Mouse (Mus musculus) liver, embryonic 12.5 days (tissue): ENCODE results near the gene Olfr508. TPM values are rescaled to one million over a fixed set of nuclear protein-coding genes. Genes with fewer than 3 reads are reported as not detected.
"Not testable (repeated sequence)": the region's sequence is repeated elsewhere in the genome, so short reads cannot be mapped to it uniquely, and the experiment has no call there.

ENCODE experiments used
- ATAC-seq: fragments of 200-750 bp; cut with Nextera tagmentation; 2 replicates; pipeline ENCODE4 v1.8.0; 2017; ENCODE audit warnings: moderate number of reproducible peaks, mild to moderate bottlenecking, moderate library complexity
- H3K27ac ChIP-seq: fragments of 300-500 bp; sonication (generic); 2 replicates; pipeline ENCODE4 v1.5.1; 2016; ENCODE audit warnings: mild to moderate bottlenecking
- H3K27me3 ChIP-seq: fragments of 300-500 bp; sonication (generic); replicated peaks from 2 replicates; pipeline ENCODE4 v1.6.1; 2016; ENCODE audit warnings: mild to moderate bottlenecking, moderate library complexity
- H3K36me3 ChIP-seq: fragments of 300-500 bp; sonication (generic); 2 replicates; pipeline ENCODE4 v1.6.1; 2016; ENCODE audit warnings: mild to moderate bottlenecking, moderate library complexity
- H3K4me1 ChIP-seq: fragments of 300-500 bp; sonication (generic); 2 replicates; pipeline ENCODE4 v1.6.1; 2016
- H3K4me2 ChIP-seq: fragments of 300-500 bp; sonication (generic); 2 replicates; pipeline ENCODE4 v1.6.1; 2016; ENCODE audit warnings: mild to moderate bottlenecking, moderate library complexity
- H3K4me3 ChIP-seq: fragments of 300-500 bp; sonication (generic); 2 replicates; pipeline ENCODE4 v1.5.1; 2016; ENCODE audit warnings: mild to moderate bottlenecking, moderate library complexity
- H3K9ac ChIP-seq: fragments of 300-500 bp; sonication (generic); 2 replicates; pipeline ENCODE4 v1.6.1; 2016; ENCODE audit warnings: mild to moderate bottlenecking, moderate library complexity
- H3K9me3 ChIP-seq: fragments of 300-500 bp; sonication (generic); replicated peaks from 2 replicates; pipeline ENCODE4 v1.6.1; 2016; ENCODE audit warnings: mild to moderate bottlenecking, moderate library complexity
- WGBS: fragments of 180-500 bp; shearing (Covaris S2); methylation state at CpG from one replicate; pipeline ENCODE4 v1.1.7; 2016; ENCODE audit not compliant: insufficient replicate concordance; 5-methylcytosine and 5-hydroxymethylcytosine counted together
- polyA plus RNA-seq: library from polyadenylated mRNA; unstranded; fragments of >200 nt; fragmentation: Nextera tagmentation; extraction: Ambion mirVana; gene quantifications from 2 replicates; pipeline ENCODE4 v1.2.1, GENCODE M21; 2016

The Olfr508 gene
- polyA plus RNA-seq: not detected in 2 replicates

DNA sequence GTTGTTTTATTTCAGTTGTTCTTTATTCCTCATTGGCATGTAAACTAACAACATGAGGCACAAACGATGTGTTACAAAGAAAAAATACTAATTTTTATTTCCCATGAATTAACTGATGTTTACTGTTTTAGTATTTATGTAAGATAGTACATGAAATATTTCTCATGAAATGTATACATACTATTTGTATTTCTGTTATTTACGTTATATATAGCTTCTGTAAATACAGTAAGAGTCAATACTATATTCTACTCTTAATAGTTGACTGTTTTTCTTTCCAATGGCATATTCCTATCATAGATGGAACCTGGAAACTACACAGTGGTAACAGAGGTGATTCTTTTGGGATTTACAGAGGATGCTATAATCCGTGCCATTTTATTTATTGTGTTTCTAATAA is at the start of gene Olfr508:
Gene Olfr508, plus strand, starts transcription at position 301 of the 400 bp plus-strand sequence.
- H3K4me1 ChIP-seq: no peaks in the 10 kb centered on the region
- H3K27ac ChIP-seq: no peak within 1 kb of the TSS
- no peak within 1 kb of the TSS for H3K9ac ChIP-seq
- H3K9me3 ChIP-seq: no peaks in the 10 kb centered on the region
- WGBS: 60% methylated on average over 3 of the region's 3 CpGs
- no peak for ATAC-seq
- H3K4me2 ChIP-seq: no peak within 1 kb of the TSS
- H3K36me3 ChIP-seq: no peaks in the 10 kb centered on the region
- no peak within 1 kb of the TSS for H3K4me3 ChIP-seq
- H3K27me3 ChIP-seq: no peaks in the 10 kb centered on the region

DNA sequence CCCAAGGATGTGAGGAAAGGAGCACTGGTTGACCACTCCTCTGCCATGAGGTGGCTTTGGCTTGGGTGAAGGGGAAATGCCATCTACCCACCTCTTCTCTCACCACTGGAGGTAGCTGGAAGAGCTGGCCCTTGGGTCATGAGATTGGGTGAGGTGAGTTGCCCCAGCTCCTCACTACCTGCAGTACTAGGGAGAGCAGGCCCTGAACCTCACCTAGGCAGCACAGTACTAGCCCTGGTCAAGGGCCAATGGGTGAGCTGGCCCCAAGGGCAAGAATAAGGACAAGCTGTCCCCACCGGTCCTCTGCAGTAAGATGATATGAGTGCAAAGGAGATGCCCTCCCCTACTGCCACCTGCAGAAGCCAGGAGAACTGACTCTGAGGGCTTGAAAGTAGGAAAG is 40.0 kb upstream of the Olfr508 start:
- no peak overlapping the region for H3K4me2 ChIP-seq
- no peak overlapping the region for H3K4me3 ChIP-seq
- H3K4me1 ChIP-seq: no peaks in the 10 kb centered on the region
- ATAC-seq: no peak
- 76% methylated on average over 1 of the region's 1 CpGs for WGBS
- H3K36me3 ChIP-seq: no peaks in the 10 kb centered on the region
- 0 out of 2 replicates have a peak, but pooled peaks cover 4% of the 10 kb centered on the region for H3K9me3 ChIP-seq
- H3K27me3 ChIP-seq: no peaks in the 10 kb centered on the region
- H3K9ac ChIP-seq: no peak overlapping the region
- H3K27ac ChIP-seq: no peak overlapping the region

DNA sequence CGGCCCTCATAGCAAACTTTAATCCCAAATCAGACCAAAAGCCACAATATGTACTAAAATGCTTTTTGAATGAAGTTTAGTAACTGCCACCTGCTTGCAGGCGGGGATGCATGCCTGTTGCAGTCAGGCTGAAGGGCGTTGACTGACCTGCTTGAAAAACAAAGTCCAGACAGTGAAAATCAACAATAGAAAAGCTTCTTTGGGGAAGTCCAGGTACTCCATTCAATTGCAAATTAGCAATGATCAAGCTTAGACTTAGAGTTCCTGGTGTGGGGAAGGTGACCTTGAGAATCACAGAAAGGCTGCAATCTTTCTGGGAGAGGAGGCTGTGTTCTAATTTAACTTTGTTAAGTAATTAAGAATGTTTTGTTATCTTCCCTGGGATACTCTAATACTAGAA is 27.9 kb upstream of the Olfr508 start:
- H3K27ac ChIP-seq, ATAC-seq, H3K4me2 ChIP-seq, H3K27me3 ChIP-seq, H3K9ac ChIP-seq, H3K4me3 ChIP-seq, H3K36me3 ChIP-seq, H3K4me1 ChIP-seq: not testable (repeated sequence)
- peaks cover 11% of the 10 kb centered on the region; the same call in 1 of the 2 replicates for H3K9me3 ChIP-seq
- WGBS: 61% methylated on average over 3 of the region's 3 CpGs

DNA sequence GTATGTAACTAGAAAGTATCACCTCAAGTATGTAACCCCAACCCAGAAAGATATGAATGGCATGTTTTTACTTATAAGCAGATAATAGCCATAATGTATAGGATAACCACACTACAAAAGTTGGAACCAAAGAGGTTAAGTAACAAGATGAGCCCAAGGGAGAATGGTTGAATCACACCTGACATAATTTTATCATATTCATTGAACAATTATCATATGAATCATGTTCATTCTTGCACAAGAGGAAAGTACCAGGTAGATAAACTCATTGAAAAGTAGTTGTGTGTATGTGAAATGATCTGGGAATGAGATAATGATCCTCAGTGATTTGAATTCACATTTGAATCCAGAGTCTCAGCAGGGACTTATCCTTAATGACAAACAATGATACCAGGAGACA is 19.3 kb upstream of the Olfr508 start, which contains the start of gene Olfr506:
Gene Olfr506, plus strand, starts transcription at position 301 of the 400 bp plus-strand sequence.
- no peaks in the 10 kb centered on the region for H3K27me3 ChIP-seq
- H3K27ac ChIP-seq: no peak within 1 kb of the TSS
- H3K36me3 ChIP-seq: no peaks in the 10 kb centered on the region
- no peaks in the 10 kb centered on the region for H3K9me3 ChIP-seq
- no peak for ATAC-seq
- no peak within 1 kb of the TSS for H3K4me3 ChIP-seq
- no peak within 1 kb of the TSS for H3K4me2 ChIP-seq
- no peak within 1 kb of the TSS for H3K9ac ChIP-seq
- no peaks in the 10 kb centered on the region for H3K4me1 ChIP-seq

DNA sequence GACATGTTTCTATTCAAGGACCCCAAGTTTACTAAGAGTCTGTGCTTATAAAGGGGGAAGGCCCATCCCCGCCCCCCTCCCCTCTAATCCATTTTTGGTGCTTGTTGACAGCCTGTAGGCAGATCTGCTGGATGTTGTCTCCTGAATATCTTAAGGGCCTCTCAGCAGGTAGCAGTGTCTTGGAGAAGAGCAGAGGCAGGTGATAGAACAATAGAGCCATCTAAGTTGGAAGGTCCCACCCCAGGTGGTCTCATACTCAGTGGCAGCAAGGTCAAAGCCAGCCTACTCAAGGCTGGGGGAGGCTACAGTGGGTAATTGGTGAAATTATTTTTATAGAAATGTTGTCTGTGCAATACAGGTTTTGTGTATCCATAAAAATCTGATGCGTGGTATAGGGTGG is 15.7 kb upstream of the Olfr508 start:
- Histone ChIP-seq H3K4me3 (no peak overlapping the region), H3K27me3 (no peaks in the 10 kb centered on the region), H3K4me1 (no peaks in the 10 kb centered on the region), H3K9ac (no peak overlapping the region), H3K27ac (no peak overlapping the region), H3K9me3 (no peaks in the 10 kb centered on the region), H3K36me3 (no peaks in the 10 kb centered on the region), H3K4me2 (no peak overlapping the region)
- 59% methylated on average over 2 of the region's 2 CpGs for WGBS
- no peak for ATAC-seq

DNA sequence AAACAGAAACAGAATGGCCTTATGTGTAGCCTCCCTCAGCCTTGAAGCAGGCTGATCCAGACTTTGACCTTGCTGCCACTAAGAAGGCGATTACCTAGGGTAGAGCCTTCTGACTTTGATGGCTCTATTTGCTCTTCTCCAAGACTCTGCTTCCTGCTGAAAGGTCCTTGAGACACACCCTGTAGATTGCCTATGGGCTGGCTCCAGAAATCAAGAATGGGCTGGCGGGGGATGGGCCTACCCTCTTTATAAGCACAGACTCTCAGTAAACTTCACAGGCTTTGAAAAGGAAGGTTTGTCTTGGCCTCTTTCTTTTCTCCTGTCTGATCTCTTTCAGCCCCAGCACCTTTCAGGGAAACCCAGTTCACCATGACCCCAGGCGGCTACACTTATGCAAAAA is 13.0 kb upstream of the Olfr508 start:
- WGBS: 66% methylated on average over 3 of the region's 3 CpGs
- H3K9ac ChIP-seq, ATAC-seq, H3K36me3 ChIP-seq, H3K27ac ChIP-seq, H3K27me3 ChIP-seq, H3K4me1 ChIP-seq, H3K9me3 ChIP-seq, H3K4me3 ChIP-seq, H3K4me2 ChIP-seq: not testable (repeated sequence)

DNA sequence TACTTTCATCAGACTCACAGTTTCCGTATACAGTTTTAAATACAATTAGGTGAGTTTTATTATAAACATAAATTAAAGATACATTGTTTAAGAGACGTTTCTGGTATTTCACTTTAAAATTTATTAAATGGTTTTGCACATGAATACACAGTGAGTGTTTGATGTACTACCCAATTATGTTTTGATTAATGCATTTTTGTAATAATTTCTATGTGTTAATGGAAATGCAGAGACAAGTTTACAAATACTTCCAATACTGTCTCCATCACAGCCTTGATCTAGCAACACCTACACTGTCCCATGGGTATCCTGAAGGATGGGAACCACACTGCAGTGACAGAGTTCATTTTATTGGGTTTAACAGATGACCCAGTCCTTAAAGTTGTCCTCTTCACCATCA is 8.3 kb upstream of the Olfr508 start, which contains the start of gene Olfr507:
Gene Olfr507, plus strand, starts transcription at position 301 of the 400 bp plus-strand sequence.
- no peak within 1 kb of the TSS for H3K9ac ChIP-seq
- WGBS: 48% methylated on average over 2 of the region's 2 CpGs
- no peak within 1 kb of the TSS for H3K4me2 ChIP-seq
- no peak within 1 kb of the TSS for H3K4me3 ChIP-seq
- ATAC-seq: no peak
- H3K27ac ChIP-seq: no peak within 1 kb of the TSS
- H3K36me3 ChIP-seq: no peaks in the 10 kb centered on the region
- no peaks in the 10 kb centered on the region for H3K9me3 ChIP-seq
- H3K27me3 ChIP-seq: no peaks in the 10 kb centered on the region
- no peaks in the 10 kb centered on the region for H3K4me1 ChIP-seq

DNA sequence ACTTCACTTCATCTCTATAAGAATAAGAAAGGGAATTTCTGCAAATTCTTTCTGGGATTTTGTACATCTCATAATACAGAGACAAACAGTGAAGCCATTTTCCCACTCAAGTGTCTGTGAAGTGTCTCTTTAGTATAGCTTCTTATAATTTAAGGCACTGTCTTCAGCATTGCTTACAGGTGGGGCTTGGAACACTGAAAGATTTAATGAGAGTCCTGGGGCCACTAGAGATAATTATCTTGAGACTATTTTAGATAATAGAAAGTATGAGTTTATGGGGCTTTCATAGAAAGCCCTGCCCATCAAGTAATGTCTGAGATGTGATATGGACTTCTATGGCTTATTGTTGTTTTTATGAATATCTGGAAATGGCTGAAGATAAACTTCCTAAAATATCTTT is 22.0 kb downstream of the Olfr508 start, which contains the start of gene Olfr509:
Gene Olfr509, minus strand, starts transcription at position 101 of the 400 bp plus-strand sequence.
- Histone ChIP-seq H3K4me2 (no peak within 1 kb of the TSS), H3K9me3 (no peaks in the 10 kb centered on the region), H3K36me3 (no peaks in the 10 kb centered on the region), H3K4me3 (no peak within 1 kb of the TSS), H3K4me1 (no peaks in the 10 kb centered on the region), H3K27ac (no peak within 1 kb of the TSS), H3K9ac (no peak within 1 kb of the TSS), H3K27me3 (no peaks in the 10 kb centered on the region)
- no peak for ATAC-seq

DNA sequence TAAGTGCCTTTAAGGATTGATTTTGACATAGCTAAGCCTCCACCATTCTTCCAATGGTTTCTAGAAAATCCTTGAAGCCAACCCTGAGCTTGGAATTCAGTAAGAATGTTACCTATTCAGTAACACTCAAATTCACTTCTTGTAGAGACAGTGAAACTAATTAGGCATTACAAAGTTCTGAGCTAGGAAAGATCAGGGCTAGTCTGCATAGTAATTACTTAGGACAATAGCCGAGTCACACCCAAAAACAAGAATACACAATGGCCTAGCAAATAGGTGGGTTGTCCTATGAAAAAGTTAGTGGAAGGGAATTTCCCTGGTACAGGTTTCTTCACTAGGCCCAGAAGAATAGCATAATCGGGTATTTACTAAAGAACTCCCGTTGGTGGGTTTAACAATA is 32.6 kb downstream of the Olfr508 start:
- no peaks in the 10 kb centered on the region for H3K9me3 ChIP-seq
- H3K4me2 ChIP-seq: no peak overlapping the region
- no peak for ATAC-seq
- H3K36me3 ChIP-seq: no peaks in the 10 kb centered on the region
- 70% methylated on average over 3 of the region's 3 CpGs for WGBS
- H3K4me1 ChIP-seq: no peaks in the 10 kb centered on the region
- H3K4me3 ChIP-seq: no peak overlapping the region
- H3K27me3 ChIP-seq: no peaks in the 10 kb centered on the region
- no peak overlapping the region for H3K9ac ChIP-seq
- no peak overlapping the region for H3K27ac ChIP-seq

DNA sequence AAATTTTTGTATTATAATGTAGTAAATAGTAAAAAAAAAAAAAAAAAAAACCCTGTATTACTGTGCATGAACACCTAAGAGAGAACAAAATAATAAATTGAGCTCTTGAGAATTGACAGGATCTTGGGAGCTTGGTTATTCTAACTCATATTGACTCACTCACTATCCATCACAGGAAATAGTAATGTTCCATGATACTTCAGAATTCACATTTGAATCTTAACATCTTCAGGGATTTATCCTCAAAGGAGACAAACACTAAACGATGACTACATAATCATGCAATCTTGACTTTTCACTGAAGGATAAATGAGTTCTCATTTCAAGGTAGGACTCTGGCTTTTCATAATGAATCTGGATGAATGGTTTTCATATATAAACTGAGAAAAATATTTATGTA is 36.3 kb downstream of the Olfr508 start, which contains the start of gene Olfr510:
Gene Olfr510, plus strand, starts transcription at position 301 of the 400 bp plus-strand sequence.
- no peaks in the 10 kb centered on the region for H3K4me1 ChIP-seq
- no peaks in the 10 kb centered on the region for H3K27me3 ChIP-seq
- no peak within 1 kb of the TSS for H3K4me2 ChIP-seq
- no peak within 1 kb of the TSS for H3K9ac ChIP-seq
- no peaks in the 10 kb centered on the region for H3K9me3 ChIP-seq
- no peaks in the 10 kb centered on the region for H3K36me3 ChIP-seq
- 57% methylated on average over 1 of the region's 1 CpGs for WGBS
- no peak within 1 kb of the TSS for H3K27ac ChIP-seq
- no peak for ATAC-seq
- no peak within 1 kb of the TSS for H3K4me3 ChIP-seq

DNA sequence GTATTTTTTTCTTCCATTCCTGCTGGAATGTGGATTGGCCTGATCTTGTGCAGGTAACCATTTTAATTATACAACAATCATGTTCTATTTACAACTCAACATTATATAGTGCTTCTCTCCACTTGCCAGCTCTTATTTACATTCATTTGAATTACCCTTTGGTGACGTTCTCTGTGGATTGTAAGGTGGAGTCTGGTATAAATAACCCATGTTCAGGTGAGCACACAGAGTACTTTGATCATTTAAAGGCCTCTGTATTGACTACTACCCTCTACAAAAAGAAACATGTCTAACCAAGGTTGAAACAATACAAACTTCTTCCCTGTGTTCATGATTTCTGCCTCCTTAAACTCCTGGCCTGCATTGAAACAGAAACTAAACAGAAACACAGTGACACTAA is 41.3 kb downstream of the Olfr508 start:
- H3K27me3 ChIP-seq: no peaks in the 10 kb centered on the region
- 45% methylated on average over 1 of the region's 1 CpGs for WGBS
- no peaks in the 10 kb centered on the region for H3K36me3 ChIP-seq
- H3K4me1 ChIP-seq: no peaks in the 10 kb centered on the region
- ATAC-seq: no peak
- H3K4me2 ChIP-seq: no peak overlapping the region
- H3K27ac ChIP-seq: no peak overlapping the region
- H3K9ac ChIP-seq: no peak overlapping the region
- H3K4me3 ChIP-seq: no peak overlapping the region
- no peaks in the 10 kb centered on the region for H3K9me3 ChIP-seq

DNA sequence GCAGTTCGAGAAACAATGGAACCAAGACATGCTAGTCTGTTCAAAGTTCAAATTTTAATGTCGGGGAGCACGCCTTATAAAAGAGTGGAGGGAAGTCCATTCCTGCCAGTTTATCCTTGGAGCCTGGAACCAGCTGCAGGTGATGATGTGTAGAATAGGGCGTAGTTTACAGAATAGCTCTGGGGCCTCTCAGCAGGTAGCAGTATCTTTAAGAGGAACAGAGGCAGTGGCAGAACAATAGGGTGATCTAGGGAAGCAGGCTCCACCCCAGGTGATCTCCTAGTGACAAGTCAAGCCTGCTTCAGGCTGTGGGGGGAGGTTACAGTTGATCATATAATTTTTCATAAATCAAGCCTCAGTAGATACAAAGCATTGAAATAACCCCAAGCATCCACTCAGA is 49.1 kb downstream of the Olfr508 start:
- Histone ChIP-seq H3K9ac (no peak overlapping the region), H3K4me2 (no peak overlapping the region), H3K9me3 (no peaks in the 10 kb centered on the region), H3K27ac (no peak overlapping the region), H3K4me1 (no peaks in the 10 kb centered on the region), H3K4me3 (no peak overlapping the region), H3K36me3 (no peaks in the 10 kb centered on the region), H3K27me3 (no peaks in the 10 kb centered on the region)
- ATAC-seq: no peak
- 64% methylated on average over 4 of the region's 4 CpGs for WGBS
